12 mouse cellular contexts compared by ENCODE assay signal in genomic region chr1:182052973-182053372, GRCm38 (mm10). TPM values are rescaled to one million over a fixed set of nuclear protein-coding genes. Genes with fewer than 3 reads are reported as not detected.
DNase-seq lines count a peak whose midpoint lies in the region; ATAC-seq and TF ChIP-seq lines count a peak whose summit lies in the region.
"Had no signal": no experiment of that assay in that cellular context is flagged by ENCODE, and none has a peak within 500 bp of the region (broad histone marks: within the 10 kb centered on the region; RNA-seq: fewer than 3 reads in every experiment).

No protein-coding gene starts in this region.

- no peaks in the 10 kb centered on the region for H3K36me3 ChIP-seq in lung, postnatal 0 days (ENCODE audit: insufficient read depth, low read length)
- H3K36me3 ChIP-seq in forebrain, postnatal 0 days (ENCODE audit: insufficient read depth) = no peaks in the 10 kb centered on the region

- no peak overlapping the region for H3K9ac ChIP-seq in lung, postnatal 0 days (replicated peaks; ENCODE audit: low read depth)
- H3K9ac ChIP-seq in forebrain, postnatal 0 days = no peak overlapping the region

- no peaks in the 10 kb centered on the region for H3K27me3 ChIP-seq in lung, postnatal 0 days (replicated peaks; ENCODE audit: insufficient read depth, low read length)
- H3K27me3 ChIP-seq in forebrain, postnatal 0 days (ENCODE audit: insufficient read depth, low read length) = no peaks in the 10 kb centered on the region

- no peak for DNase-seq in gastrocnemius, adult 2 months
- DNase-seq in gastrocnemius, postnatal 14 days = no peak
- DNase-seq in lung, postnatal 0 days (ENCODE audit: low spot score) = peak; percentile 52
- DNase-seq in lung, postnatal 36 days = no peak
- no peak for DNase-seq in forebrain, postnatal 0 days
- DNase-seq in retina, embryonic 14.5 days (ENCODE audit: low spot score) = peak; percentile 24
- DNase-seq in urinary bladder, postnatal 25 days (ENCODE audit: low spot score) = no peak
- DNase-seq: B cell, adult 2 months; heart, postnatal 36 days; lung, postnatal 14 days had no signal

- ATAC-seq in lung, postnatal 0 days = peak; percentile 74
- ATAC-seq in forebrain, postnatal 0 days = peak; percentile 27; the same call in 1 of the 2 replicates
- no peak for ATAC-seq in frontal cortex, adult (ENCODE audit: low TSS enrichment)

- H3K9me3 ChIP-seq in lung, postnatal 0 days (ENCODE audit: low read length) = no peaks in the 10 kb centered on the region
- no peaks in the 10 kb centered on the region for H3K9me3 ChIP-seq in forebrain, postnatal 0 days (ENCODE audit: low read length)

- no peak overlapping the region for H3K4me3 ChIP-seq in gastrocnemius, adult 2 months
- no peak overlapping the region for H3K4me3 ChIP-seq in lung, postnatal 0 days (ENCODE audit: low read depth, low read length)
- H3K4me3 ChIP-seq in forebrain, postnatal 0 days (ENCODE audit: low read depth, low read length) = no peak overlapping the region
- H3K4me3 ChIP-seq: erythroblast, embryonic 14.5 days had no signal

- intact Hi-C loops in gastrocnemius, adult 2 months (cut with DNase I) = no loop called here
- intact Hi-C loops in gastrocnemius, postnatal 14 days (cut with DNase I; ENCODE audit: low total_unique reads) = no loop called here

- 49% methylated on average over 10 of the region's 10 CpGs for WGBS in lung, postnatal 0 days
- WGBS in forebrain, postnatal 0 days = 34% methylated on average over 10 of the region's 10 CpGs

- no peak for TF ChIP-seq EP300 in lung, postnatal 0 days (IDR thresholded peaks at IDR 0.05)

- no peak for TF ChIP-seq CTCF in gastrocnemius, adult 2 months (IDR thresholded peaks at IDR 0.05)
- TF ChIP-seq CTCF in lung, postnatal 0 days (IDR thresholded peaks at IDR 0.05) = no peak
- no peak for TF ChIP-seq CTCF in forebrain, postnatal 0 days (IDR thresholded peaks at IDR 0.05; ENCODE audit: low read depth)

- H3K4me2 ChIP-seq in lung, postnatal 0 days (replicated peaks; ENCODE audit: low read depth, low read length) = no peak overlapping the region
- no peak overlapping the region for H3K4me2 ChIP-seq in forebrain, postnatal 0 days (ENCODE audit: low read depth)

- 0 out of 2 replicates have a peak, but pooled peaks cover 3% of the 10 kb centered on the region for H3K4me1 ChIP-seq in lung, postnatal 0 days (ENCODE audit: insufficient read depth, low read depth, low read length)
- H3K4me1 ChIP-seq in forebrain, postnatal 0 days (ENCODE audit: insufficient read depth) = no peaks in the 10 kb centered on the region

- H3K27ac ChIP-seq in gastrocnemius, adult 2 months = 0 out of 2 replicates have a peak overlapping the region, but pooled peaks have one; percentile 28
- no peak overlapping the region for H3K27ac ChIP-seq in lung, postnatal 0 days (ENCODE audit: low read length)
- no peak overlapping the region for H3K27ac ChIP-seq in forebrain, postnatal 0 days (ENCODE audit: low read depth, low read length)

RNA-seq across cellular contexts. Expression of gene Enah, which starts 33.2 kb away (rescaled TPM):
- total RNA-seq in gastrocnemius, adult 2 months (2021) = 10 to 100 TPM; 31.6 to 73.0 TPM
- total RNA-seq in gastrocnemius, postnatal 14 days (2021) = 100 to 1,000 TPM in 1 of 2 experiments, 10 to 100 TPM in 1; 57.5 to 119 TPM
- 8.9 and 10.6 TPM in 2 replicates for polyA plus RNA-seq in lung, postnatal 0 days (2015; fragmentation: Nextera tagmentation; extraction: Ambion mirVana)
- 75.0 and 88.0 TPM in 2 replicates for total RNA-seq in forebrain, postnatal 0 days (2014; rRNA removed)
- polyA plus RNA-seq in forebrain, postnatal 0 days (2015; fragmentation: Nextera tagmentation; extraction: Ambion mirVana) = 8.1 and 16.0 TPM in 2 replicates

Comparison
In these comparisons a context has a peak if more than half of its experiments do, and no peak if none do; other contexts are left out.
1. DNase-seq: peak in lung, postnatal 0 days (single experiment) and retina, embryonic 14.5 days (single experiment); none in gastrocnemius, adult 2 months (single experiment), gastrocnemius, postnatal 14 days (single experiment), lung, postnatal 36 days (single experiment), forebrain, postnatal 0 days (single experiment) and urinary bladder, postnatal 25 days (single experiment).